Mouse (Mus musculus): ENCODE data around the gene Pcx.

The Pcx gene

GRCm38 (mm10) chr19:4670776-4671175, 160.5 kb downstream of the Pcx start:
- POLR2A ChIA-PET = no interaction called here

More at GRCm38 (mm10) chr19:4670776-4671175, 160.5 kb downstream of the Pcx start:
- CTCF ChIA-PET = no interaction called here
